Mouse (Mus musculus) limb, embryonic 15.5 days (tissue): ENCODE data around the gene Dhx33. TPM values are rescaled to one million over a fixed set of nuclear protein-coding genes. Genes with fewer than 3 reads are reported as not detected.

ENCODE experiments used
- ATAC-seq: fragments of 200-750 bp; cut with Nextera tagmentation; 2 replicates; pipeline ENCODE4 v1.8.0; 2017; ENCODE audit warnings: low read depth, moderate TSS enrichment; ENCODE audit not compliant: insufficient number of reproducible peaks, low FRiP score, low TSS enrichment
- H3K27ac ChIP-seq: fragments of 300-500 bp; sonication (generic); 2 replicates; pipeline ENCODE4 v1.5.1; 2015; ENCODE audit warnings: moderate library complexity, mild to moderate bottlenecking, inconsistent platforms
- H3K27me3 ChIP-seq: fragments of 300-500 bp; sonication (generic); 2 replicates; pipeline ENCODE4 v1.6.1; 2015; ENCODE audit warnings: inconsistent platforms
- H3K36me3 ChIP-seq: fragments of 300-500 bp; sonication (generic); 2 replicates; pipeline ENCODE4 v1.6.1; 2015; ENCODE audit warnings: inconsistent platforms
- H3K4me1 ChIP-seq: fragments of 300-500 bp; sonication (generic); 2 replicates; pipeline ENCODE4 v1.6.1; 2015; ENCODE audit warnings: inconsistent platforms
- H3K4me2 ChIP-seq: fragments of 300-500 bp; sonication (generic); 2 replicates; pipeline ENCODE4 v1.6.1; 2015; ENCODE audit warnings: mild to moderate bottlenecking, inconsistent platforms
- H3K4me3 ChIP-seq: fragments of 300-500 bp; sonication (generic); 2 replicates; pipeline ENCODE4 v1.5.1; 2015; ENCODE audit warnings: mild to moderate bottlenecking, inconsistent platforms
- H3K9ac ChIP-seq: fragments of 300-500 bp; sonication (generic); 2 replicates; pipeline ENCODE4 v1.6.1; 2015; ENCODE audit warnings: inconsistent platforms
- H3K9me3 ChIP-seq: fragments of 300-500 bp; sonication (generic); 2 replicates; pipeline ENCODE4 v1.6.1; 2016; ENCODE audit warnings: inconsistent platforms
- WGBS: fragments of 180-500 bp; shearing (Covaris S2); methylation state at CpG from one replicate; pipeline ENCODE4 v1.1.7; 2015; 5-methylcytosine and 5-hydroxymethylcytosine counted together
- polyA plus RNA-seq: library from polyadenylated mRNA; unstranded; fragments of >200 nt; fragmentation: Nextera tagmentation; extraction: Ambion mirVana; gene quantifications from 2 replicates; pipeline ENCODE4 v1.2.1, GENCODE M21; 2015

Dhx33 gene
- 15.9 and 17.1 TPM in 2 replicates for polyA plus RNA-seq

DNA sequence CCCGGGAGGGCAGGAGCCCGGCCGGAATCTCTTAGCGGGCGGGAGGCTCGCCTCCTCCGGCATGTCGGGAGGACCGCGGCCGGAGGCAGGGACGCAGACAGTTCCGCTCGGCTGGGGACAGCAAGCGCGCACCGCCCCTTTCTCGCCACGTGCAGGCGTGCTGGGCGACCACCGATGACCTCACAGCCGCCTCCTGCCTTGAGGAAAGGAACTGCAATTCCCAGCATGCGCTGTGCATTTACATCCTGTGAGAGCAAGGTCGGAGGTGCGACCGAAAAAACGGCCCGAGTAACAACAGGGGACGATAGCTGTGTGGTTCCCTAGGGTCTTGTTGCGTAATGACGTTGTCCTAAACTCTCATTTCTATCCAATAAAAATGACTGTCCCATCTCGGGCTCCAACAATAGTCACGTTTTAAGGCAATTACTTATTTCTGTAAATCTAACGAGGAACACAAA, at the start of gene Dhx33:
Gene Dhx33 (minus strand): TSS at position 122 of the 458 bp plus-strand sequence.
- under 1% methylated on average over 35 of the region's 35 CpGs for WGBS
- H3K4me2 ChIP-seq, result peak within 1 kb of the TSS; percentile 82
- H3K36me3 ChIP-seq, result peaks cover 31% of the 10 kb centered on the region
- H3K9ac ChIP-seq, result peak within 1 kb of the TSS; percentile 69
- H3K27ac ChIP-seq, result peak within 1 kb of the TSS; percentile 89
- no peaks in the 10 kb centered on the region for H3K9me3 ChIP-seq
- H3K4me1 ChIP-seq, result peaks cover 21% of the 10 kb centered on the region
- ATAC-seq, result peak; percentile 98
- H3K27me3 ChIP-seq, result no peaks in the 10 kb centered on the region
- peak within 1 kb of the TSS; percentile 99 for H3K4me3 ChIP-seq

DNA sequence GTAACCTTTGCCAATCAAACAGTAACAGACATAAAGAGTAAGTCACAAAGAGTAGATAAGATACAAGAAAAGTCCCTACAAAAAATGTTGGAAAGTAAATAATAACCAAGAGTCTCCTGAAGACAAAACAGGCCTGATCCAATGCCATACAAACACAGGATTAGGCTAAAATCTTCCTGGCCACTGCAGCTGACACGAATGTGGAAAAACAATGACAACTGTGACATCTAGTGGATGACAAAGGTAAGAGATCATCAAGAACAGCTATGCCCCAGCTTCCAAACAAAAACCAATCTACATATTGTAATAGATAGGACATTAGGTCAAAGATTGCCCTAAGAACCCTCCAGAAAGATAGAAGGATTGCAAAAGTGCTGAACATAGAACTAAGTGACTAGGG, 48.3 kb upstream of the Dhx33 start:
- Histone ChIP-seq H3K4me1 (no peaks in the 10 kb centered on the region), H3K36me3 (no peaks in the 10 kb centered on the region), H3K27ac (no peak overlapping the region), H3K9ac (no peak overlapping the region), H3K4me2 (no peak overlapping the region), H3K4me3 (no peak overlapping the region), H3K9me3 (no peaks in the 10 kb centered on the region), H3K27me3 (no peaks in the 10 kb centered on the region)
- no peak for ATAC-seq
- 12% methylated on average over 1 of the region's 1 CpGs for WGBS

DNA sequence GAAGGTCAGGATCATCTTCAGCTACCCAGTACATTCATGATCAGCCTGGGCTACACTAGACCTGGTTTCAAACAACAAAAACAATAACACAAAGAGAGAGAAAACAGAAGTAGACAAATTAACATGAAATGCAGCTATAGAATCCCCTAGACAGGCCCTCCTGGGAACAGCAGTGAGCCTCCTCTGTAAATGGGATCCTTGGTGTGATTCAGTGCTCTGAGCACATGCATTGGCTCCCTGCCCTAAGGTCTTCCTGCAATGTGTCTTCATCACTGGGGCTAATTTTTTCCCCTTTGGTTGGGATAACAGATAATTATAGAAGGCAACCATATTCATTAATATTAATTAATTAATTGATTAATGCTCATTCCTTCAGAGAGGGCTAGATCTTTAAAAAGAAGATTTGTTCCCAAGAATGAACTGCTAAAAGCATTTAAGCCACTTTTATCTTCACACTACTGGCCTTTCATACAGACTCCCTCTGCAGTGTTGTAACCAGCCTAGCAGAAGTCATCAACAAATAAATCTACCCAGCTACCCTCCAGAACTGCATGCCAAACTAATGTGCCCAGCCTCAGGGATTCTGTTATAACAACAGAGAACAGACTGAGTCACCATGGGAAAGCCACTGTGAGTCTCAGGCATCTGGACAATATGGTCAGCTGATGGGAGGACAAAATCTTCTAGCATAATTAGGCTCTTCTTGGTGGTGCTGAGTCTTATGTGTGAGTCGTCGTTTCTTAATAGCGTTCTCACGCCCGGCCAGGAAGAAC, 35.5 kb upstream of the Dhx33 start:
- no peaks in the 10 kb centered on the region for H3K4me1 ChIP-seq
- WGBS, result 95% methylated on average over 5 of the region's 5 CpGs
- no peak overlapping the region for H3K27ac ChIP-seq
- H3K9me3 ChIP-seq, result no peaks in the 10 kb centered on the region
- no peak for ATAC-seq
- H3K27me3 ChIP-seq, result no peaks in the 10 kb centered on the region
- no peak overlapping the region for H3K4me2 ChIP-seq
- H3K4me3 ChIP-seq, result no peak overlapping the region
- H3K9ac ChIP-seq, result no peak overlapping the region
- H3K36me3 ChIP-seq, result no peaks in the 10 kb centered on the region

DNA sequence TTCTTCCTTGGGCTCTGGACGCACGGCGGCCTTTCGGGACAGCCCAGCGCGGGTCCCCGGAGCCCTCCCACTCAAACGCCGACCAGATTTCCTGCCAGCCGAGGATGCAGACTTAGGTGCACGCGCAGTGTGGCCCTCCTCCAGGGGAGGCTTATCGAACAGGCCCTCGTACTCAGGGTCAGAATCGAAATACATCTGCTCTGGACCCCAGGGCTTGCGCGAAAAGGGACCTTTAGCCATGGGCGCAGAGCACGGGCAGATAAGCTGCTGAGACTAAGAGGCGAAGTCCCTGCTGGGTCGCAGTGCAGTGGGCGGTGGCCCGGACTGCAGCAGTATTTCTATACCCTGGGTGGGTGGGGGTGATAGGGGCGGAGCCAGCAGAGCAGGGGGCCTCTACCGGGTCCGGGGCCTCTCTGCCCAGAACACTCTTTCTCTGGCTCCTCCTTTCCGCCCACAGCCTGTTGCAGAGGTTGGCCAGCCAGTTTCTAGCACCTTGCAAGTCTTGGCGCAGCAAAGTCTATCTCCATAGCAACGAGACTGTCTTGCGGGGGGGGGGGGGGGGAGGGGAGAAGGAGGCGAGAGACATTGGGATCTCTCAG, 29.0 kb upstream of the Dhx33 start, which contains the start of gene 6330403K07Rik:
Gene 6330403K07Rik (minus strand): TSS at position 351 of the 599 bp plus-strand sequence.
- Histone ChIP-seq H3K4me1 (0 out of 2 replicates have a peak, but pooled peaks cover 13% of the 10 kb centered on the region), H3K9me3 (no peaks in the 10 kb centered on the region), H3K4me3 (peak within 1 kb of the TSS; percentile 64), H3K36me3 (peaks cover 1% of the 10 kb centered on the region; the same call in 1 of the 2 replicates), H3K27me3 (no peaks in the 10 kb centered on the region), H3K27ac (peak within 1 kb of the TSS; percentile 93), H3K4me2 (peak within 1 kb of the TSS; percentile 78), H3K9ac (peak within 1 kb of the TSS; percentile 60)
- WGBS, result under 1% methylated on average over 28 of the region's 31 CpGs
- peak; percentile 97 for ATAC-seq

DNA sequence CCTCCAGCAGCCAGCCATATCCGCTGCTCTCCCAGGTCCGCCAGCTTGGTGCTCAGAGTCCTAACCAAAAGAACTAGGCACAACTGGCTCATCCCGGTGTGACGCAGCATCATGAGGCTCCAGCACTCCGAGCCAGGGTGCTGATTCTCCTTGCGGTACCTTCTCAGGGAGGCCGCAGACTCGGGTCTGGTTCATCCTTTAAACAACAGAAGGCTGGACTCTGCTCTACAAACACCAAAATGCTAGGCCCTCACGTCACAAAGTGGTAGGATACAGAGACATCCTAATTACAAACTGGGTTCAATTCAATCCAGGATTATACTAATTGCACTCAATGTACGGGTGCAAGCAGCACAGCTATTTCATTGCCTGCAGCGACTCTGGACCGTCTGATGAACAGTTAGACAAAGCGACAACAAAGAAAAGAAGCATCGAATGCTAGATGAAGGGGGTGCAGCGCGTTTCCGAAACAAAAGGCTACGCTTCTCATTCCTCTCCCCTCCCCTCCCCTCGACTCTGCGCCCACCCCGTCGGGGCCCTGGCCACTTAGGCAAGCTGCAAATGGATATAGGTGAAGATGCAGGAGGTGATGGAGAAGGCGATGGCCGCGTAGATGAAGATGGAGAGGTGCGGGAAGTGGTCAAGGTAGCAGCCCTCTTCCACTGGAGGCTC, 28.4 kb upstream of the Dhx33 start:
- WGBS, result 4% methylated on average over 26 of the region's 26 CpGs
- no peak for ATAC-seq

DNA sequence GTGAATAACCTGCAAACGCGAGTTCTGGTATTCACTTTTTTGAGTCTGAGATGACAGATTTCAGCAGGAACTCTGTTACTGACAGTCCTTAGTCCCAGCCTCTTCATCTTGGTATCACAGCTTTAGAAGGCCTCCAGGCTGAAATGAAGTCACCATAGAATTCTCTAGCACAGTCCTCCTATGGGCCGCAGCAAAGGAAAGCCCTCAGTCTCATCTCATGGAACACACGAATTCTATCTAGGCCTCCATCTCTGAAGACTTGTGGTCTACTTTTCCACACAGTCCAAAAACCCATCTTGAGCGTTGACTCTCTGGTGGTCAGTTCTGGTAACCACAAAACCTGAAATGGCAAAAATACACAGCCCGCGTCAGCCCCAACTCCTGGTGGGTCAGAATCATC, 27.8 kb upstream of the Dhx33 start:
- H3K4me3 ChIP-seq, result peak overlapping the region; percentile 64

More for the DNA sequence above, 28.4 kb upstream of the Dhx33 start:
- H3K4me1 ChIP-seq, result 0 out of 2 replicates have a peak, but pooled peaks cover 13% of the 10 kb centered on the region
- peaks cover 7% of the 10 kb centered on the region for H3K36me3 ChIP-seq
- H3K9ac ChIP-seq, result peak overlapping the region; percentile 60
- peak overlapping the region; percentile 64 for H3K4me3 ChIP-seq
- peak overlapping the region; percentile 93 for H3K27ac ChIP-seq
- H3K4me2 ChIP-seq, result peak overlapping the region; percentile 78
- H3K9me3 ChIP-seq, result no peaks in the 10 kb centered on the region
- H3K27me3 ChIP-seq, result no peaks in the 10 kb centered on the region

DNA sequence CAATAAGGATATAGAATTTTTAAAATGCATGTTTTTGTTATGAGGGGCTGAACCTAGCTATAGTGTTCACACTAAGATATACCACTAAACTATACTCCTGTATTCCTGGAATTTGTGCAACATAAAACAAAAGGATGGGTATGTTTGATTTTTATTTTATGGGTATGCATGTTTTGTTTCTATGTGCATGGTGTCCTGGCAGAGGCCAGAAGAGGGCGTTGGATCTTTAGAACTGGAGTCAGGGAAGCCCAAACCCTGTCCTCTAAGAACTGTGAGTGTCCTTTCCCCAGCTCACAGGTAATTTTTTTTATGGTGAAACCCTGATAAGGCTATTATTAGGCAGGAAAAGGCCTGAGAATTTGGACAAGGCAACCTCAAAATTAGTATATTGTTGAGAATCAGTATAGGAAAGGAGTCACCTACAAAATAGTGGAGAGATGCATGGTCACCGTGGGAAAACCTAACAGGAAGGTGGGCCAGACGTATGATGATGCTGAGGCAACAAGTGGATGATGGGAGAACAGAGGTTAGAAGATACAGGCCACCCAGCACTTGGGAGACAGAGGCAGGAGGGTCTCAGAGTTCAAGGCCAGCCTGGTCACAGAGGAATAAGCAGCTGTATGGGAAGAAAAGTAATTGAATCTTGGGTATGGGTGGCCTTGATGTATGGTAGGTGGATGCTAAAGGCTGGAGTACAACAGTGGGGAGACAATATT, 25.3 kb upstream of the Dhx33 start:
- Histone ChIP-seq H3K4me1 (0 out of 2 replicates have a peak, but pooled peaks cover 13% of the 10 kb centered on the region), H3K4me2 (no peak overlapping the region), H3K9ac (no peak overlapping the region), H3K27me3 (no peaks in the 10 kb centered on the region), H3K4me3 (no peak overlapping the region), H3K9me3 (no peaks in the 10 kb centered on the region), H3K27ac (no peak overlapping the region), H3K36me3 (peaks cover 37% of the 10 kb centered on the region)
- 76% methylated on average over 3 of the region's 3 CpGs for WGBS
- ATAC-seq, result no peak

More for the DNA sequence above, 27.8 kb upstream of the Dhx33 start:
- peaks cover 13% of the 10 kb centered on the region for H3K36me3 ChIP-seq
- 0 out of 2 replicates have a peak, but pooled peaks cover 13% of the 10 kb centered on the region for H3K4me1 ChIP-seq
- WGBS, result 52% methylated on average over 7 of the region's 7 CpGs
- peak overlapping the region; percentile 93 for H3K27ac ChIP-seq
- no peaks in the 10 kb centered on the region for H3K27me3 ChIP-seq
- no peak for ATAC-seq
- peak overlapping the region; percentile 60; the same call in 1 of the 2 replicates for H3K9ac ChIP-seq
- H3K9me3 ChIP-seq, result no peaks in the 10 kb centered on the region
- peak overlapping the region; percentile 78 for H3K4me2 ChIP-seq

DNA sequence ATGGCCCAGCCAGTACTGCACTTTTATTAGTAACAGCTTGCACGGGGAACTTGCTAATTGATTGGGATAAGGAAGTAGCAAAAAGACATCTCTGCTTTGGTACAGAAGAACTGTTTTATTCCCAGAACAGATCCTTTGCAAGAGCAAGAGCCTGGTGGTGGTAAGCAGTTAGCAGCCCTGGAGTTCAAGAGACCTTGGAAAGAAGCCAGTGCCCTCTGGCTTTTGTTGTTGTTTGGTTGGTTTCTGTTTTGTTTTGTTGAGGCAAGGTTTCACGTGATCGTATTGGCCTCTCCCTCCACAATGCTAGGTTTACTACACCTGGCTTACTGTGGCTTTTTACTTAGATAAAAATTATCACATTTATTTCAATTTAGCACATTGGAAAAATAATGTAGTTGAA, 24.0 kb upstream of the Dhx33 start:
- H3K27ac ChIP-seq, result no peak overlapping the region
- 64% methylated on average over 3 of the region's 3 CpGs for WGBS
- H3K4me1 ChIP-seq, result 0 out of 2 replicates have a peak, but pooled peaks cover 13% of the 10 kb centered on the region
- no peaks in the 10 kb centered on the region for H3K9me3 ChIP-seq
- H3K36me3 ChIP-seq, result peaks cover 42% of the 10 kb centered on the region
- H3K4me3 ChIP-seq, result no peak overlapping the region
- no peak overlapping the region for H3K9ac ChIP-seq
- no peak for ATAC-seq
- no peak overlapping the region for H3K4me2 ChIP-seq
- H3K27me3 ChIP-seq, result no peaks in the 10 kb centered on the region

DNA sequence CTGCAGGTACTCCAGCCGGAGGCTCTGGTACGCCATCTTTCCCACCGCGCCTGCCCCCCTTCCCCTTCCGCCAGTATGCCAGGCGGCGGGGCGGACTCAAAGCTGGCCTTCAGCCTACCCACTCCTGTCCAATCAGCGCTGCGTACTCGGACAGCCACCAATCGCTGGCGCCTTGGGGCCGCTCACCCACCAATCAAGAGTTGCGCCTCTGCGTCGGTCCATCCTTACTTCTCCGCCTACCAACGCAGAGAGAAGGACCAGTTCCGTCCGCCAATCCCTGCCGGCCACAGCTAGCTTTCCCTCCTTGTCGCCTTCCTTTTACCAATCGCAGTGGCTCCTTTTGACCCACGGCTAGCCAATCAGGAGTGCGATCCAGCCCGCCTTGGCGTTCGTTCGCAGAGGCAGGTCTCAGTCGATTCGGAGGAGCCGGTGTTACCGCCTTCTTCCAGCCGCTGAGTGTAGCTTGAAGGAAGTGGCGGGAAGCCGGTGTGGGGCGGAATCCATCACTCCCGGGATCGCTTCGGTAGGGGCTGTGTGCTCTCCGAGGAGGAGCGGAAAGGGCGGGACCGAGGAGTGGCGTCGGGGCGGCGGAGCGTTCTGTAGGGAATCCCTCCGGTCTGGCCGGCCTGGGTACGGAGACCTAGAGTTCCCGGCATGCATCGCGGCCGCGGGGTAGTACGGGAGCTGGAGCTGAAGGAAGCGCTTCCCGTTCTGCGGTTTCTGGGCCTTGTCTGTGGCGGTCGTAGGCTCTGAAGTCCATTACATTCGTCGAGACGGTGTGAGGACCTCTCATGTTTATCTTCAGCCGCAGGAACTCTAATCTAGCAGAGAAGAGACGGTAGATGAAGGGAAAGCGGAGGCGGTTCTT, 15.2 kb upstream of the Dhx33 start, which contains the start of the genes Mis12 and Derl2:
Gene Mis12 (plus strand): TSS at position 411 of the 868 bp plus-strand sequence.
Gene Derl2 (minus strand): TSS at position 641 of the 868 bp plus-strand sequence.
- H3K4me1 ChIP-seq, result peaks cover 25% of the 10 kb centered on the region
- H3K9me3 ChIP-seq, result no peaks in the 10 kb centered on the region
- ATAC-seq, result peak; percentile 100
- H3K27ac ChIP-seq, result peak within 1 kb of the TSS; percentile 94
- no peaks in the 10 kb centered on the region for H3K27me3 ChIP-seq
- WGBS, result under 1% methylated on average over 71 of the region's 71 CpGs
- peaks cover 11% of the 10 kb centered on the region; the same call in 1 of the 2 replicates for H3K36me3 ChIP-seq
- peak within 1 kb of the TSS; percentile 80 for H3K4me3 ChIP-seq
- peak within 1 kb of the TSS; percentile 65 for H3K4me2 ChIP-seq
- peak within 1 kb of the TSS; percentile 96 for H3K9ac ChIP-seq

DNA sequence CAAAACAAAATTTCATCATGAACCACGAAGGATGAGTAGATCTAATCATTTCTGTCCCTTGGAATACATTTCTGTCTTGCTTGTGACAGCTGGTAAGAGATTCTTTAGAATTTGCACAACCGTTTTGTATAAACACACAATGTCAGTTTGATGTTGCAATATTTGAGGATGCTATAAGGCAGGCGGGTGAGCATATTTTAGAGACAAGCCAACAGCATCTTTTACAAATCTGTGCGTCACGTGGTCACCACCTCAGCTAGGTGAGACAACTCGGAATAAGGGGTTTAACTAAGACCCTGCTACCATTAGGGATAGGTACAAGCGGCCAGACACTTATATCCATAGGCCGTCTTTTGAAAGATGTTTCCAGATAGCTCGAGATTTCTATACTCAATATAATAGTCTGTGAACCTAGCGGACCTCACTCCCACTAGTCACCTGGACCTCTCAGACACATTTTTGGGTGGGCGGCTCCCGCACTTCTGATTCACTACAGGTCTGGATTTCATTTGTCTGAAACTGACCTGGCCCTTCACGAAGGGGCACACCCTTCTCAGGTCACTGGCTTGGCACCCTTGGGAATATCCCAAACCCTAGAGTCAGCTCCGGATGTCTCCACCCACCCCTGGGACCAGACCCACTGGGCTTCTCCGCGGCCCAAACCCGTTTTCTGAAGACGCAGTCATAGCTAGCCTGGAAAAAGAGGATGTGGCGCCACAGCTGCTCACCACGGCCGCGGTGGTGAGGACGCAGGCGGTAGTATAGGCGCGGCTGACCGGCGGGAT, 14.4 kb upstream of the Dhx33 start:
- peak overlapping the region; percentile 96 for H3K9ac ChIP-seq
- H3K4me2 ChIP-seq, result peak overlapping the region; percentile 64
- H3K27ac ChIP-seq, result peak overlapping the region; percentile 82
- H3K36me3 ChIP-seq, result peaks cover 16% of the 10 kb centered on the region
- peak overlapping the region; percentile 80 for H3K4me3 ChIP-seq
- H3K4me1 ChIP-seq, result peaks cover 25% of the 10 kb centered on the region
- H3K27me3 ChIP-seq, result no peaks in the 10 kb centered on the region
- 5% methylated on average over 28 of the region's 28 CpGs for WGBS
- no peaks in the 10 kb centered on the region for H3K9me3 ChIP-seq
- peak; percentile 1; the same call in 1 of the 2 replicates for ATAC-seq
